Mouse (Mus musculus): ENCODE data around the gene Plekhm2. TPM values are rescaled to one million over a fixed set of nuclear protein-coding genes. Genes with fewer than 3 reads are reported as not detected.

Gene Plekhm2
- polyA plus RNA-seq, 1 experiment, result 55.0 TPM

DNA sequence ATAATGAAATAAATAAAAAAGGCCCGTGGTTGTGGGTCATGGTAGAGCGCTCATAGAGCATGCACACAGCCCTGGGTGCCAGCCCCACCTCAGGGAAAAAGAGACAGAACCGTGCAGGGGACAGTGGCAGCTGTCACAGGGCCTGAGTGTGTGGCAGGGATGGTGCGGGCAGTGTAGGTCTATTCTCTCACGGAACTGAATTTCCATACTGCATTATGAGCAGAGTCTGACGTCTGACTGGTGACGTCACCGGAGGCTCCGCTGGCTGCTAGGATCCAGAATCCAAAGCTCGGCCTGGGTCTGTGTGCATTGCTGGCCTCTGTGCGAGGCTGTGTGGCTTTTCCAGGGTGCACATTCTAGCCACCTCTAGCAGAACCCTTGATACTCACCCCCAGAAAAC lies 3.8 kb downstream of the Plekhm2 start:
- TF ChIP-seq CTCF (IDR thresholded peaks at IDR 0.05; ENCODE audit: borderline replicate concordance, extremely low read depth, insufficient read depth, insufficient read length) (no peak), POLR2A (IDR thresholded peaks at IDR 0.05; ENCODE audit: borderline replicate concordance, extremely low read depth, insufficient read depth, insufficient read length, poor library complexity, severe bottlenecking) (no peak)

DNA sequence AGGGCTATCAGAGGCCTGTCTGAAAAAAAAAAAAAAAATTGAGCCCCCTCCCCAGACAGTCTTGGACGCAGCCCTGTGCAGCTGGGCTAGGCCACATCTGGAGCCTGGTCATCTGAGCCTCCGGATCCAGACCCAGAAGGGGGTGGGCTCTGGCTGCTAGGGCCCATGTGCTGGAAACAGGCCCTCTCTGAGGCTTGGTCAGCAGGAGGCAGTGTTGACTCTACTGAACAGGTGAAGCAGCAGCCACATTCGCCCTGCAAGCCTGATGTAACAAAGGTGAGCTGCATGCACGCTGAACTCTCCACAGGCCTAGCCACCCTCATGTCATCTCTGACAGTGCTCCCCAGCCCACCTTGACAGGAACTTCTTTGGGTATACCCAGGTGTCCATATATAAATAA lies 5.0 kb downstream of the Plekhm2 start:
- TF ChIP-seq CTCF (IDR thresholded peaks at IDR 0.05; ENCODE audit: borderline replicate concordance, extremely low read depth, insufficient read depth, insufficient read length) (no peak), POLR2A (IDR thresholded peaks at IDR 0.05; ENCODE audit: borderline replicate concordance, extremely low read depth, insufficient read depth, insufficient read length, poor library complexity, severe bottlenecking) (no peak)
- DNase-seq (ENCODE audit: low read depth), result no peak

More for the DNA sequence above, 3.8 kb downstream of the Plekhm2 start:
- DNase-seq (ENCODE audit: low read depth), result no peak

DNA sequence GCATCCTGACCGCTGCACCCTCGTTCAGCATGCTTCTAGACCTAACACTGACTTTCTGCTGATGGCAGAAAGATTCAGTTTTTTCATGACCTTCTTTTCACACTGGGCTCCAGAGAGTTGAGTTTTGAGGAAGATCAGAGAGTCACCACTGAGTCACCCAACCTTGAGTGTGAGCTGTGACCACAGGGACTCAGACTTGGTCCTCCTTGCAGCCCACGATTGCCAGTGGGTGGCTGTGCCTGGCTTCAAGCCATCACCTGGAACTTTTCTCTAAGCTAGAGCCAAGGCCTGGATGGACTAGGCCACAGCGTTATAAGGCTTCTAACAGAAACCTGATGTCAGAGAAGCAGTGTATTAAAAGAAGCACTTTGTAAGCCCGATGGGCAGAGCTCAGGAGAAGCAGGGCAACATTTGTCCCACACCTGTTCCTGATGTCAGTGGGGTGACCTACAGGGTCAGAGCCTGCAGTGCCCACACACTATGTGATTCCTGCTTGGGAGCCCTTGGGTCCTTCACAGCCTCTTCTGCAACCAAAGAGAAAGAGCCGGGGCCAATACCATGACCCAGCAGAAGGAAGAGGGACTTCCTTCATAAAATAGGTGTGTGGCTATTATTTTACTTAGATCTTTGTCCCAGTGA lies 5.7 kb downstream of the Plekhm2 start:
- DNase-seq (ENCODE audit: low read depth), result no peak

DNA sequence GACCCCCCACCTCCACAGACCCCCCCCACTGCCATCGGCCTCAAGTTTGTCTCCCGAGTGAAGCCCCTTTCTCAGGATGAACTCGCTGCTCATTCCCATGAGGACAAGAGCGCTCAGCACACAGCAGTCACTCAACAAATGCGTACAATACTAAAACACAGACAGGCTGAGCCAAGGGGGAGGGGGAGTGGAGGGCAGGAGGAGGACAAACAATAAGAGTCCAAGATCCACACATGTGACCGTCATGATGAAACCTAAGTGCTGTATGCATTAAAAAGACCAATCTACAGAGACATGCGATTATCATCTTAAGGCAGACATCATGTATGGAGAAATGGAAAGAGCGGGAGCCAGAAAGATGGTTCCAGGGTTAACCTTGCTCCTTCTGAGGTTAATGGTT lies 7.8 kb downstream of the Plekhm2 start:
- DNase-seq (ENCODE audit: low read depth), result no peak
- TF ChIP-seq CTCF (IDR thresholded peaks at IDR 0.05; ENCODE audit: borderline replicate concordance, extremely low read depth, insufficient read depth, insufficient read length) (no peak), POLR2A (IDR thresholded peaks at IDR 0.05; ENCODE audit: borderline replicate concordance, extremely low read depth, insufficient read depth, insufficient read length, poor library complexity, severe bottlenecking) (no peak)

More for the DNA sequence above, 5.7 kb downstream of the Plekhm2 start:
- TF ChIP-seq POLR2A (IDR thresholded peaks at IDR 0.05; ENCODE audit: borderline replicate concordance, extremely low read depth, insufficient read depth, insufficient read length, poor library complexity, severe bottlenecking), result no peak
- TF ChIP-seq CTCF (IDR thresholded peaks at IDR 0.05; ENCODE audit: borderline replicate concordance, extremely low read depth, insufficient read depth, insufficient read length), result no peak

DNA sequence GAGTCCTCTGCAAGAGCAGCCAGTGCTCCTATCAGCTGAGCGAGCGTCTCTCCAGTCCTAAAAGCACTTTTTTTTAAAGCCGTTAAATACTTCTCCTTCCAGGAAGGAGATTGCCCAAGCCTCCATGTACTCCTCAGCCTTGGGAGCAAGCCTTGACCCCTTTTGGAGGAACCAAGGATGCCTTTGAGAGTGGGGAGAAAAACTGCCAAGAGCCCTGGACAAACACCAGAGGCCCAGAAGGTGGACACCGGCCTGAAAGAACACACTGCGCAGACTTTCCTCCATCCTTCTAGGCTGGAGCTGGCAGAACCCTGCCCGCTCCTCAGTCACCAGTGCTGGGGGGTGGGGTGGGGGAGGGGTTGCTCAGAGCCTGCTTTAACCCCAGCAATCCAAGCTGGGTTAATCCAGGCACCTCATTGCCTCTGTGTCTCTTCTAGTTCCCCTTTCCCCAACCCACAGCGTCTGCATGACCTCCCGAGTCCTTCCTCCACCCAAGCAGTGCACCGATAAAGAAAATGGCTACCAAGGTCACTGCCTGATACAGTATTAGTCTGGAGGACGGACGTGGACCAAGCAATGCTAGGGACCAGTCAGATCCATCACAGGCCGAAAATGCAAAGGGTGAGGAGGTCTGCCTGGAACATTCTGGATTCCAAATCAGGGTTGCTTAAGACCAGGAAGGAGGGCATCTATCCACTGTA lies 8.6 kb downstream of the Plekhm2 start:
- DNase-seq (ENCODE audit: low read depth), result no peak
- TF ChIP-seq POLR2A (IDR thresholded peaks at IDR 0.05; ENCODE audit: borderline replicate concordance, extremely low read depth, insufficient read depth, insufficient read length, poor library complexity, severe bottlenecking) (no peak), CTCF (IDR thresholded peaks at IDR 0.05; ENCODE audit: borderline replicate concordance, extremely low read depth, insufficient read depth, insufficient read length) (no peak)

DNA sequence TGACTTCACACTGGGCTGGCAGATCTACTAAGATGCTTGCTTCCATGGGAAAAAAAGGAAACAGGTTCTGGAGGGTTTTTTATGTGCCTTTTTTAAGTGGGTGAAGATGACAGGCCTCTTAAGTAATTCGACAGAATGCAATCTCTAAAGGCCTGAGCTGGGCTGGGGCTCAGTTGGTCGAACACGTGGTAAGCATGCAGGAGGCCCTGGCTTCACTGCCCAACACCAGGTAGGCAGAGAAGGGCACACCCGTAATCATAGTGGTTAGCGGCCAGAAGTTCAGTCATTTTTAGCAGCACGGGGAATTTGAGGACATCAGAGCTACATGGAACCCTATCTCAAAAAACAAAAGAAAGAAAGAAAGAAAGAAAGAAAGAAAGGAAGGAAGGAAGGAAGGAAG lies 10.2 kb downstream of the Plekhm2 start:
- TF ChIP-seq POLR2A (IDR thresholded peaks at IDR 0.05; ENCODE audit: borderline replicate concordance, extremely low read depth, insufficient read depth, insufficient read length, poor library complexity, severe bottlenecking), result no peak
- no peak for TF ChIP-seq CTCF (IDR thresholded peaks at IDR 0.05; ENCODE audit: borderline replicate concordance, extremely low read depth, insufficient read depth, insufficient read length)
- DNase-seq (ENCODE audit: low read depth), result no peak

DNA sequence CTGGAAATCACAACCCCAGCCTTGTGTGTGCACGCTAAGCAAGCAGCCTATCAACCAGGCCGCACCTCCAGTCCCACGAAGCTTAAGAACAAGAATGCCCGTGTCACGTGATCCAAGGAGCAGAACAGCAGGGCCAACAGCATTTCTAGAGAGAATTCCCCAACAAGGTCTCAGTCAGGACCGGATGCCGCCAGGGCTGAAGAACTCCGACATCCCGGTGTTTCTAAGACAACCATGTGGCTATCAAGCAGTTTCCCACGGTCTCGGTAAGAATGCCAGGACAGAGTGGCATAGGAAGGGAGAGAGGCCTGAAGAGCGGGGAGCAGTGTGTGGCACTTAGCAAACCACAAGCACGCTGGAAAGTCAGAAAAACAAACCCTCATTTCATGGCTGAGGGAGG lies 10.9 kb downstream of the Plekhm2 start:
- TF ChIP-seq POLR2A (IDR thresholded peaks at IDR 0.05; ENCODE audit: borderline replicate concordance, extremely low read depth, insufficient read depth, insufficient read length, poor library complexity, severe bottlenecking) (no peak), CTCF (IDR thresholded peaks at IDR 0.05; ENCODE audit: borderline replicate concordance, extremely low read depth, insufficient read depth, insufficient read length) (no peak)
- peak; percentile 15 for DNase-seq (ENCODE audit: low read depth)

DNA sequence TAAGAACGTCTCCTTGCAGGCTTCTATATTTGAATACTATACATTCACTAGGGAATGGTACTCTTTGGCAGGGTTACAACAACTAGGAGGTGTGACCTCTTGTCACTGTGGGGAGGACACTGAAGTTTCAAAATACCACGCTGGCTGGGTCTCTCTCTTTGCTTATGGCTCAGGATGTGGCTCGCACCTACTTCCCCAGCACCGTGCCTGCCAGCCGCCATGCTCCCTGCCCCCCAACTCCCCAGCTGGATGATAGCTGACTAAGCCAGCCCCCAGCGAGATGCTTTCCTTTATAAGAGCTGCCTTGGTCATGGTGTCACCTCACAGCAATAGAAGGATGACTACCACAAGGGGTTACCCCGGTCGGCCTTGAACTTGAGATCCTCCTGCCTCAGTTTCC lies 11.7 kb downstream of the Plekhm2 start:
- no peak for DNase-seq (ENCODE audit: low read depth)
- TF ChIP-seq POLR2A (IDR thresholded peaks at IDR 0.05; ENCODE audit: borderline replicate concordance, extremely low read depth, insufficient read depth, insufficient read length, poor library complexity, severe bottlenecking) (no peak), CTCF (IDR thresholded peaks at IDR 0.05; ENCODE audit: borderline replicate concordance, extremely low read depth, insufficient read depth, insufficient read length) (no peak)

DNA sequence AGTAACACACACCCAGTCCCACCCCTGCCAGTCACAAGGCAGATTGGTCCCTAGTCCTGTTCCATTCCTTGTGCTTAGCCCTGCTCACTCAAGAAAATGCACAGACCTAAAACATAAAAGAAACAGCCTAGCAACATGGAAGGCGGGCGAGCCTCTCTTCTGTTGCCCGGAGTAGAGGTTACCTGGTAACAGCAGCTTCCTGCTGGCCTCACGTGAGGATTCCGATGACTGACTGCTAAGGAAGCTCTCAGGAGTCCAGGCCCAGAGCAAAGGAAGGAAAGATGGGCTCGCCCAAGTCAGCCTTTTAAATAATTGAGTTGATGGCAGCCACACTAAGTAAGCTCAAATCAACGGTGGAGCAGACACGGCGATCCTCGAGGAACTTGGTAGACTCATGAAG lies 12.8 kb downstream of the Plekhm2 start:
- no peak for TF ChIP-seq CTCF (IDR thresholded peaks at IDR 0.05; ENCODE audit: borderline replicate concordance, extremely low read depth, insufficient read depth, insufficient read length)
- TF ChIP-seq POLR2A (IDR thresholded peaks at IDR 0.05; ENCODE audit: borderline replicate concordance, extremely low read depth, insufficient read depth, insufficient read length, poor library complexity, severe bottlenecking), result no peak

DNA sequence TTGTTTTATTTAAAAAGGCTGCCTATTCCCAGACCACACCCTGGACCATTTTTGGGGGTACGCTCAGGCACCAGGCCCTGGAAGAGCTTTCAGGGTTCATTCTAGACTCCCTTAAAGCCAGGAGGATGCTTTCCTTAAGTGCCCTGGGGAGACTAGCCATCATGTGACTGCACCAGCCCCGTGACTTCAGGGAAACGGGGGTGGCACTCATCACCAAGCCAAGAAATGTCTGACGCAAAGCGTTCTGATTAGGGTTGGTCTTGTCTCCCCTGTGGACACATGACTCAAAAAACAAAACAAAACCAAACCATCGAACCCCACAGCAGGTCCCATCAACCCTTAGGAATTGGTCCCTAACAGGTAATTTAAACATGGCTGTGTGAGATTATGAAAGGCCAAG lies 13.4 kb downstream of the Plekhm2 start:
- TF ChIP-seq CTCF (IDR thresholded peaks at IDR 0.05; ENCODE audit: borderline replicate concordance, extremely low read depth, insufficient read depth, insufficient read length) (no peak), POLR2A (IDR thresholded peaks at IDR 0.05; ENCODE audit: borderline replicate concordance, extremely low read depth, insufficient read depth, insufficient read length, poor library complexity, severe bottlenecking) (no peak)

More for the DNA sequence above, 12.8 kb downstream of the Plekhm2 start:
- peak; percentile 11 for DNase-seq (ENCODE audit: low read depth)

DNA sequence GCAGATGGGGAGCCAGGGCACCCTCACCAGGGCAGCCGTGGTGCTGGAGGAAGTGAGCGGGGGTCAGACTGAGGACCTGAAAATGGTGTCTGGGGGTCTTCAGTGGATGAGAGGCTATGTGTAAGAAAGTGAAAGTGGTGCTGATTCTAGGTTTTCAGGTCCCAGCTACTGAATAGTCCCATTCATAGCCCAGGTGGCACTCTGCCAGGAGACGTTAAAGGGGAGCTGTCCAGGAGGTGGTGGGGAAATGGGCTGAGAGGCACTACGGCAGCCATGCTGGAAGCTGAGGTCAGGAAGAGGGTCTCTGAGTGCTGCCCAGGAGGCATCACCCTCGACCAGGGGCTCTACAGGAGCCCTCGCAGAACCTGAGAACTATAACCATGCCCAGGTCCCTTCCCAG lies 15.5 kb downstream of the Plekhm2 start:
- peak; percentile 72 for DNase-seq (ENCODE audit: low read depth)
- TF ChIP-seq CTCF (IDR thresholded peaks at IDR 0.05; ENCODE audit: borderline replicate concordance, extremely low read depth, insufficient read depth, insufficient read length) (no peak), POLR2A (IDR thresholded peaks at IDR 0.05; ENCODE audit: borderline replicate concordance, extremely low read depth, insufficient read depth, insufficient read length, poor library complexity, severe bottlenecking) (no peak)

More for the DNA sequence above, 13.4 kb downstream of the Plekhm2 start:
- DNase-seq (ENCODE audit: low read depth), result no peak

DNA sequence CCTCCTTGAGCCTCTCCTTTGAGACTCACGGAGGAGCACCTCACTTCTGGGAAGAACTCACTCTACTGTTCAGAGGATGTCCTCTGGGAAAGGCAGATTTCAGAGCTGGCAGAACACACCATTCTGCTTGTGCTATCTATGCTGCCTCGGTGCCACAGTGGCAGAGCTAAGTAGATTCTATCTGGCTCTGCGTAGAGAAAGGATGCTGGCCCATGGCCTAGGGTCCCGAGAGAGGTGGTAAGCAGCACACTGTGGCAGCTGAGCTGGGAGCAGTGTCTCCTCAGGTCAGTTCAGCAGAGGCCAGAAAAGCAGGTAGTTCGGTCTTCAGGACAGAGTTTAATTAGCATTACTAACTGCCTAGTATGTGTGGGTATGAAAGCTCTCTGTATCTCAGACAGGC lies 16.4 kb downstream of the Plekhm2 start:
- no peak for TF ChIP-seq CTCF (IDR thresholded peaks at IDR 0.05; ENCODE audit: borderline replicate concordance, extremely low read depth, insufficient read depth, insufficient read length)
- TF ChIP-seq POLR2A (IDR thresholded peaks at IDR 0.05; ENCODE audit: borderline replicate concordance, extremely low read depth, insufficient read depth, insufficient read length, poor library complexity, severe bottlenecking), result no peak

More for the DNA sequence above, 16.4 kb downstream of the Plekhm2 start:
- no peak for DNase-seq (ENCODE audit: low read depth)
